8 mouse cellular contexts compared by ENCODE assay signal in the genomic region with DNA sequence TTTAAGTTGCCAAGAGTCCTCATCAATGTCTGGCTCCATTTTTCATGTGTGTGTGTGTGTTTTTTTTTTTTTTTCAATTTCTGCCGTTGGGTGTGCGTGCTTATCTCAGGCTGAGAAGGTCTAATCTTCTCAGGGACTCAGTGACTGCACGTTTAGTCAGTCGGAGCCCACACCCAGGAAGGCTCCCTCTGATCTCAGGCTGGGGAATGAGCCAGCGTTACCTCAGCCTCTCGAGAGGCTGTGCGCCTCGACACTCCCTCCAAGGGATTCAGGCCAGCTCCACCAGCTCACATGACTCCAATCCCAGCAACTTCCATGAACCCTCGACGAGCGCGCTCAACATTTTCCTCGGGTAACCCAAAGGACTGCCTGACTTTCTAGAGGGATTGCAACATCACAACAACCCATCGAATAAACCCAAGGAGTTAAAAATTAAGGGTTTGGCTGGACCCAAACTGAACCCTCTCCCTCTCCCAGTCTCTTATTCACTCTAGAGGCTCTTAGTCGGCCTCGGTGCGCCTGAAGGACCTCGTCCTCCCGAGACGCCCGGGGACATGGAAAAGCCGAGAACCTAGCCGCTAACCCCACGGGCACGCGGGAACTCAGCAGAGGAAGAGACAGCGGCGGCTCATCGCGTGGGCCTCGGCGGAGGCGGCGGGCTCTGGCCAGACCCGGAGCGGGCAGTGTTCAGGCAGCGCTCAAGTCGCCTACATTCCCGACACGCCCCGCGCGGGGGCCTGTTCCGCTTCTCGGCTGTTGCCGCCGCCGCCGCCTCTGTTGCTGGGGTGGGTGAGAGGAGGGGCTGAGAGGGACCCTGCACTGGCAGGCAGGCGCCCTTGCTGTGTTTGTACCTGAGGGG. TPM values are rescaled to one million over a fixed set of nuclear protein-coding genes. Genes with fewer than 3 reads are reported as not detected.
A peak's percentile ranks its signal among the peaks of the same experiment; 100 is the strongest.
DNase-seq lines count a peak whose midpoint lies in the region; ATAC-seq lines count a peak whose summit lies in the region.

A gene (plus strand): TSS at position 737 of the 859 bp plus-strand sequence.

- ATAC-seq in hindbrain, embryonic 11.5 days (ENCODE audit: low FRiP score), result peak; percentile 99

- no peaks in the 10 kb centered on the region for H3K36me3 ChIP-seq in hindbrain, embryonic 11.5 days (ENCODE audit: control insufficient read depth, insufficient read depth, low read length)

- H3K4me2 ChIP-seq in hindbrain, embryonic 11.5 days (replicated peaks; ENCODE audit: low read depth, low read length), result peak within 1 kb of the TSS; percentile 70

- peak; percentile 95 for DNase-seq in Muller cell, postnatal 12 days (ENCODE audit: inconsistent ontology term)
- peak; percentile 90 for DNase-seq in cerebellum, adult 9-11 months
- peak; percentile 69 to 88 for DNase-seq in frontal cortex, adult 2 months (ENCODE audit: extremely low spot score in 1 of 2, low spot score in 1 of 2)
- peak; percentile 93 for DNase-seq in hindbrain, embryonic 11.5 days (ENCODE audit: low spot score)
- DNase-seq in layer of hippocampus, postnatal 10 days (ENCODE audit: low spot score in 2 of 2), result peak; percentile 91 to 93
- DNase-seq in lung, postnatal 10 days, result peak; percentile 92
- DNase-seq in ovary, postnatal 36 days (ENCODE audit: low spot score), result peak; percentile 88
- DNase-seq in thymus, postnatal 25 days, result peak; percentile 91

- peak within 1 kb of the TSS; percentile 91 for H3K4me3 ChIP-seq in hindbrain, embryonic 11.5 days (ENCODE audit: low read depth, low read length)

- H3K9ac ChIP-seq in hindbrain, embryonic 11.5 days (ENCODE audit: low read depth, low read length), result peak within 1 kb of the TSS; percentile 89

- H3K9me3 ChIP-seq in hindbrain, embryonic 11.5 days (ENCODE audit: control insufficient read depth, low read length), result no peaks in the 10 kb centered on the region

- H3K27ac ChIP-seq in hindbrain, embryonic 11.5 days (ENCODE audit: low read depth, low read length), result peak within 1 kb of the TSS; percentile 86

- no peaks in the 10 kb centered on the region for H3K4me1 ChIP-seq in hindbrain, embryonic 11.5 days (replicated peaks; ENCODE audit: control insufficient read depth, insufficient read depth, low read length)

- WGBS in hindbrain, embryonic 11.5 days, result under 1% methylated on average over 47 of the region's 50 CpGs

- no peaks in the 10 kb centered on the region for H3K27me3 ChIP-seq in hindbrain, embryonic 11.5 days (ENCODE audit: control insufficient read depth, insufficient read depth, low read length)

RNA-seq across cellular contexts. Expression of the gene that starts here (rescaled TPM):
- polyA plus RNA-seq in frontal cortex, adult 2 months (2012; rRNA removed), result 55.6 and 64.6 TPM in 2 replicates
- 116 TPM in 2 replicates for polyA plus RNA-seq in hindbrain, embryonic 11.5 days (2014; fragmentation: Nextera tagmentation; extraction: Ambion mirVana)
- 100 to 1,000 TPM; 108 to 110 TPM for total RNA-seq in layer of hippocampus, postnatal 10 days (2021)

Comparison
In these comparisons a context has a peak if more than half of its experiments do, and no peak if none do; other contexts are left out.
1. Peak in every context shown above with its lines: DNase-seq, ATAC-seq, H3K4me3 ChIP-seq and H3K27ac ChIP-seq.